In the genomic region with DNA sequence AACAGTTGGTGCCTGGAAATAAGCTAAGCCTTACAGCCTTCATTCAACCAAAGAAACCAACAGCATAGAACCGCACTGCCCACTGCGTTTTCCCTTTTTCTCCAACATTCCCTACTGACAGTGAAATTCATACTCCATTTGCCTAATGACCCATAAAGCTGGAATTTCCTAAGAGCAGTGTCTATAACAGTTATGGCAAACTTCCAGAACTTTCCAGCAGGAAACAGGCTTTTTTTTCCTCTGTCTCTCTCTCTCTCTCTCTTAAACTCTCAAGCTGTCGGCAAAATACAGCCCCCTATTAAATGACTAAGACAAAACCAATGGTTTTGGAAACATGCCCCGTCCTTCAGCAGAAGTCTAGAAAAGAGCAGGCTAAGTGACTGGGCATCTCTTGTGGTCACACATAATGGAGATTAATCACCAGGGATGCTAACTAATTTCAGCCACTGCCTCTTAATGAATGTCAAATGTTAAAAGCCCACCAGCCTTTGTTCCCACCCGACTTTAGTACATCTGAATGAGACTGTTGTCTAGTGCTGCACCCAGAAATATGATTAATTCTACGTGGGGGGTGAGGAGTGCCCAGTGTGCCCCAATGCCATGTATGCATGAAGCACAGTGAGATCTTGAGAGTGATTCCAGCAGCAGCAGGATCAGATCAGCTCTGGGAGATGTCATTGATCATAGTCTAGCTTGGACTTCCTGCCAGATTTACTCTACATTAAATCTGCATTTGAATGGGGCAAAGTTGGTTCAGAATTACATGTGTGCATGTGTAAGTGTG, we compare ENCODE assay signal across 9 mouse cellular contexts.
DNase-seq lines count a peak whose midpoint lies in the region; ATAC-seq lines count a peak whose summit lies in the region.
"Had no signal": no experiment of that assay in that cellular context is flagged by ENCODE, and none has a peak within 500 bp of the region (broad histone marks: within the 10 kb centered on the region; RNA-seq: fewer than 3 reads in every experiment).

No protein-coding gene starts in this region.

- H3K4me2 ChIP-seq in heart, embryonic 11.5 days = no peak overlapping the region
- peak overlapping the region; percentile 5; the same call in 1 of the 2 replicates for H3K4me2 ChIP-seq in kidney, embryonic 16.5 days (replicated peaks; ENCODE audit: low read depth, low read length)

- H3K9ac ChIP-seq in heart, embryonic 11.5 days (ENCODE audit: low read depth, low read length) = no peak overlapping the region
- H3K9ac ChIP-seq in kidney, embryonic 16.5 days (replicated peaks; ENCODE audit: low read length) = no peak overlapping the region
- H3K9ac ChIP-seq: liver, embryonic 14.5 days had no signal

- no peaks in the 10 kb centered on the region for H3K9me3 ChIP-seq in heart, embryonic 11.5 days (replicated peaks; ENCODE audit: control insufficient read depth, low read length)
- no peaks in the 10 kb centered on the region for H3K9me3 ChIP-seq in kidney, embryonic 16.5 days (ENCODE audit: low read length)

- H3K36me3 ChIP-seq in heart, embryonic 11.5 days (ENCODE audit: control insufficient read depth, insufficient read depth, low read length) = no peaks in the 10 kb centered on the region
- no peaks in the 10 kb centered on the region for H3K36me3 ChIP-seq in kidney, embryonic 16.5 days (ENCODE audit: insufficient read depth, low read length)

- H3K4me3 ChIP-seq in heart, embryonic 11.5 days (ENCODE audit: low read depth, low read length) = no peak overlapping the region
- H3K4me3 ChIP-seq in kidney, embryonic 16.5 days (ENCODE audit: low read length) = no peak overlapping the region

- no peak for ATAC-seq in heart, embryonic 11.5 days (replicated peaks; ENCODE audit: insufficient number of reproducible peaks, low FRiP score, low TSS enrichment)
- peak; percentile 39; the same call in 1 of the 2 replicates for ATAC-seq in kidney, embryonic 16.5 days (ENCODE audit: low FRiP score, low TSS enrichment)
- no peak for ATAC-seq in cerebellum, adult (ENCODE audit: insufficient number of reproducible peaks, low FRiP score, low TSS enrichment)

- WGBS in heart, embryonic 11.5 days (ENCODE audit: insufficient replicate concordance) = 62% methylated on average over 6 of the region's 6 CpGs
- 17% methylated on average over 6 of the region's 6 CpGs for WGBS in kidney, embryonic 16.5 days

- no peaks in the 10 kb centered on the region for H3K27me3 ChIP-seq in heart, embryonic 11.5 days (ENCODE audit: control insufficient read depth, insufficient read depth, low read length)
- H3K27me3 ChIP-seq in kidney, embryonic 16.5 days (ENCODE audit: insufficient read depth, low read length) = no peaks in the 10 kb centered on the region

- no peak overlapping the region for H3K27ac ChIP-seq in heart, embryonic 11.5 days (ENCODE audit: low read depth, low read length)
- H3K27ac ChIP-seq in kidney, embryonic 16.5 days (ENCODE audit: low read length) = peak overlapping the region; percentile 80
- H3K27ac ChIP-seq: liver, embryonic 14.5 days had no signal

- H3K4me1 ChIP-seq in heart, embryonic 11.5 days (ENCODE audit: control insufficient read depth, insufficient read depth, low read length) = peaks cover 5% of the 10 kb centered on the region; the same call in 1 of the 2 replicates
- peaks cover 43% of the 10 kb centered on the region for H3K4me1 ChIP-seq in kidney, embryonic 16.5 days (ENCODE audit: insufficient read depth, low read length)

- DNase-seq in heart, adult 11 months = peak; percentile 70
- peak; percentile 47 for DNase-seq in retina, postnatal 1 day
- DNase-seq in retina, embryonic 14.5 days (ENCODE audit: low spot score) = no peak
- DNase-seq in right cerebral cortex, adult 2 months (ENCODE audit: low spot score in 2 of 2) = no peak
- DNase-seq in layer of hippocampus, adult 8-10 months (ENCODE audit: low spot score in 2 of 2) = no peak

Comparison
In these comparisons a context has a peak if more than half of its experiments do, and no peak if none do; other contexts are left out.
1. DNase-seq: peak in heart, adult 11 months (single experiment) and retina, postnatal 1 day (single experiment); none in retina, embryonic 14.5 days (single experiment), right cerebral cortex, adult 2 months (0 of 2) and layer of hippocampus, adult 8-10 months (0 of 2).